Mouse (Mus musculus): ENCODE measurements around the gene Ffar4. TPM values are rescaled to one million over a fixed set of nuclear protein-coding genes. Genes with fewer than 3 reads are reported as not detected.

The Ffar4 gene
- total RNA-seq, 2 experiments from 2014 or later: 11.2 to 46.7 TPM

DNA sequence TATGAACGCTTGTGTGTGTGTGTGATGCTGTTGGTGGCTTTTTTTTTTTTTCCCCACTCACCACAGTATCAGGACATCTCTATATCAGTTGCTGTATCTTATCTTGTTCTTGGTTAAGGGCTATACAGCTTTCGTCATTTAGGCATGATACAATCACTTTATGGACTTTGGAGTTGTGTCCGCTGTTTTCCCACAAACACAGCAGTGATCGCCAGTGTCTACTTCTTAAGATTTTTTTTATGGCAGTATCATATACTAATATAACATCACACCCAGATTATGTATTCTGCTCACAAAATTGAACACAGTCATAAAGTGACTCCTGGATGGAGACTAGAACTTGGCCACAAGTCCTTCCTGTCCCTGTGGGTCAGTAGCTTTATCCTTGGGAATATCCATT, 11.0 kb downstream of the Ffar4 start:
- no peak for DNase-seq

- no peak for DNase-seq
Measured at GRCm38 (mm10) chr19:38109506-38110242, 12.8 kb downstream of the Ffar4 start.

DNA sequence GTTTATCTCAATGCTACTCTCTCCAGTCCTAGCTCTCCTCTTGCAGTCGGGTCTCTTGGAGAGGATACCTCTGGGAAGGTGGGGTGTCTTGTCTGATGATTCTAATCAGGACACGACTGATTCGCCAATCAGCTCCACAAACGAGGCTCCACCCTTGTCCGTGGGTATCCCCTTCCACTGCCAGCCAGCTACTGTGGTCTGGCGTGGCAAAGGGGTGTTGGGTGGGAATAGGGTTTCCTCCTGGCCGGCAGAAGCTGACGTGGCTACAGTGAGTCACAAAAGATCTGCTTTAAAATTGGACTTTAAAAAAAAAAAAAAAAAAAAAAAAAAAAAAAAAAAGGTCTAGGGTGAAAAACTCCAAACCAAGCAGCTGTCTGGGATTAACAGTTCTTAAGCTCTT, 14.2 kb downstream of the Ffar4 start:
- no peak for DNase-seq

DNA sequence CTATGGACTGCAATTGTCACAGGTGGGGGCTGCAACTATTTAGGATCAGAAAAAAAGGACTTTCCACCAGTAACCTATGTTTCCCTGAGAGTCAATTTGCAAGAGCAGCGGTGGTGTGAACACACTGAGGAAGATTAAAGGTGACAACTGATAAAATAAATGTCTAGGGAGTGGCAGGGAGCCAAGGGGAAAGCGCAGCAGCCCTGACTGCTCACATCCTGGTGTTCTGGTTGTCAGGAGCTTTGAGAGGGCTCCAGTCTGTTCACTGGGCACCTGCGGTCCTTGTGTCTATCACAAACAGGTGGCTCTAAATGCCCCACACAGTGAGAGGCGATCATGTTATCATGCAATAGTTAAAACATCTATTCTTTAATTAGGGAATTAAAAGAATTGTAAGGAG, 15.7 kb downstream of the Ffar4 start:
- no peak for DNase-seq

- no peak for DNase-seq
Measured at GRCm38 (mm10) chr19:38114834-38115491, 18.1 kb downstream of the Ffar4 start.

- peak; percentile 26 for DNase-seq
Measured at GRCm38 (mm10) chr19:38120123-38120760, 23.4 kb downstream of the Ffar4 start.

DNA sequence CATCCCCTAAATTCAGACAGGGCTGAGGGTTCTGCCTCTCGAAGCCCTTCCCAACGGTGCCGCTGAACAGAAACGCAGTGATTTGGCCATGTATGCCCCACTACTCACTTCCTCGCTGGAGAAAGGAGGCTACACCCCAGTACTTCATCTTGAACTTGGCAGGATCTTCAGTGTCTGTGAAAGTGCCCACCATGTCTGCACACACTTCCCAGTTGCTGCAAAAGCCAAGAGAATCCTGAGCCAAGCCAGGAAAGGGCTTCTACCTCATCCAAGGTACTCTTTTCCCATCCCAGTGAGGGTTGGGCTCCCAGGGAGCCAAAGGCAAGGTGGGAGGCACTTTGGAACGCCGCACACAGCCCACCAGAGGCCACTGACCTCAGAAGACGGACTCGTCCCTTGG, 27.1 kb downstream of the Ffar4 start:
- no peak for DNase-seq

GRCm38 (mm10) chr19:38124401-38125218, 27.7 kb downstream of the Ffar4 start:
- DNase-seq: peak; percentile 67

DNA sequence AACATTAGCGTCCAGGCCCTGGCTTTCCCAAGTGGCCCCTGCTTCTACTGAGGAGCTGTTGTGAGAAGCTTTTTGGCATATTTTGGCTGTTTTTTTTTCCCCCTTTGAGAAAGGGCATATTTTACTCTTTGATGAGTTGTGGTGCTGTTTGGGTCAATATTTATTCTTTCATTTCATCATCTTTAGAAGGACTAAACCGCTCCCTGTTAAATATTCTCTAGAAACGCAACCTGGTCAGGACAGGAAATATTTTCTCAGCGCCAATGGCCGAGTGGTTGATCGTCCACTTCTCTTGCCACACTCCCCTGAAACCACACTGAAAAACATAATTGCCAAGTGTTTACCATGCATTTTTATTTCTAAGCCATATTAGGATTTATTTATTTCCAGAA, 28.3 kb downstream of the Ffar4 start, which contains the start of gene Rbp4:
TSS of gene Rbp4 (minus strand) at position 63 of the 392 bp plus-strand sequence.
- no peak for DNase-seq

- no peak for DNase-seq
Measured at GRCm38 (mm10) chr19:38126656-38127055, 29.8 kb downstream of the Ffar4 start.

- DNase-seq: no peak
Measured at GRCm38 (mm10) chr19:38132481-38132880, 35.6 kb downstream of the Ffar4 start, which contains the start of gene Pde6c. Gene Pde6c, plus strand, starts transcription at chr19:38132781.

- DNase-seq: no peak
Measured at GRCm38 (mm10) chr19:38133986-38134385, 37.1 kb downstream of the Ffar4 start.

DNA sequence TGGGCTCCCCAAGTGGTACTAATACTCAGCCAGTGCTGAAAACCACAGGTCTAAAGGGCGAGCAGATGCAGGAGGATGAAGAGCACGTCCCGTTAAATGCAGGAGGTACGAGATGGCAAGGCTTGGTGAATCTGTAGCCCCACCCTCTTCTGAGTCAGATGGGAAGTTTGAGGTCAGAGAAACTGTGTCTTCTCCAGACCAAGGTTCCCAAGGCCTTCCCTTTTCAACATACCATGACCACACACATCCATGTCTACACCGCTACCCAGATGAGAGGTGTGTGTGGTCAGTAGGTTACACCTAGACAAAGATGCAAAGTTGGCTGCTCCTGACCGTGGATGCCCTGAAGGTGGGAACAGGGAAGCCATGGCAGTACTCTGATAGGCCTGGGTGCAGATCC, 37.9 kb downstream of the Ffar4 start:
- no peak for DNase-seq

DNA sequence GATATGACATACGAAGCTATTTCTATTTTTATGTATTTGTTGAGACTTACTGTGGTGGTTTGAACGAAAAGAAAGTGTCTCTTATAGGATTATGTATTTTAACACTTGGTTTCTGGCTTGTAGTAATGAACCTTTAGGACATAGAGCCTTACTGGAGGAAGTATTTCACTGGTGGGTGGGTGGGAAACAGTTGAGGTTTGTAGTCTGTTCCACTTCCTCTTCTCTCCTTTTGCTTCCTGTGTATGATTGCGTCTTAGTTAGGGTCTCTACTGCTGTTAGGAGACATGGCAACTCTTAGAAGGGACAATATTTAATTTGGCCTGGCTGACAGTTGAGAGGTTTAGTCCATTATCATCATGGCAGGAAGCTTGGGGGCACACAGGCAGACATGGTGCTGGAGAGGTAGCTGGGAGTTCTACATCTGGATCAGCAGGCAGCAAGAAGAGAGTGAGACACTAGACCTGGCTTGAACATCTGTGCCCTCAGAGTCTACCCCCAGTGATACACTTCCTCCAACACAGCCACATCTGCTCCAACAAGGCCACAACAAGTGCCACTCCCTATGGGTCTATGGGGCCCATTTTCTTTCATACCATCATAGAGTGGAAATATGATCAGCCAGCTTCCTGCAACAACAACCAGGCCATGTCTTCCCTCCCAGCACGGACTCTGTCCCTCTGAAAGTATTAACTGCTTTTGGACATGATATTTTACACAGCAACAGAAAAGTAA, 46.8 kb downstream of the Ffar4 start:
- DNase-seq: no peak

GRCm38 (mm10) chr19:38156243-38156642, 59.4 kb downstream of the Ffar4 start:
- no peak for DNase-seq

GRCm38 (mm10) chr19:38161648-38162354, 64.9 kb downstream of the Ffar4 start:
- DNase-seq: no peak

Other genes starting within 250 kb of the Ffar4 start
- gene Myof, start 53.5 kb upstream of the Ffar4 start, total RNA-seq (2021): 10 to 100 TPM; 15.1 to 16.0 TPM
- 1 to 10 TPM; 7.1 to 7.7 TPM for gene Cep55, start 42.1 kb upstream of the Ffar4 start, total RNA-seq (2021)
- 100 to 1,000 TPM; 334 to 776 TPM for gene Rbp4, start 28.2 kb downstream of the Ffar4 start, total RNA-seq (2021)
- gene Pde6c, start 35.7 kb downstream of the Ffar4 start, total RNA-seq (2021): 1 to 10 TPM; 1.3 to 3.2 TPM
- 10 to 100 TPM; 13.4 to 18.8 TPM for gene Fra10ac1, start 127.1 kb downstream of the Ffar4 start, total RNA-seq (2021)
- gene Lgi1, start 167.5 kb downstream of the Ffar4 start, total RNA-seq (2021): 1 to 10 TPM; 3.2 to 5.8 TPM

All from adrenal gland, postnatal 10 days (tissue).